Mouse (Mus musculus) limb, embryonic 14.5 days (tissue): ENCODE results near the gene Cadps. TPM values are rescaled to one million over a fixed set of nuclear protein-coding genes. Genes with fewer than 3 reads are reported as not detected.

Source experiments
- ATAC-seq: fragments of 200-750 bp; cut with Nextera tagmentation; 2 replicates; pipeline ENCODE4 v1.8.0; 2017; ENCODE audit warnings: low read depth, moderate number of reproducible peaks, moderate TSS enrichment; ENCODE audit not compliant: low FRiP score
- DNase-seq: peaks from one replicate; pipeline ENCODE4 v3.0.0-alpha.2; 2015; ENCODE audit warnings: low spot score
- H3K27ac ChIP-seq: fragments of 300-500 bp; sonication (generic); replicated peaks from 2 replicates; pipeline ENCODE4 v1.5.1; 2014; ENCODE audit warnings: low read depth, mild to moderate bottlenecking, low read length, moderate library complexity, mixed read lengths
- H3K27me3 ChIP-seq: fragments of 300-500 bp; sonication (generic); 2 replicates; pipeline ENCODE4 v1.6.1; 2014; ENCODE audit warnings: low read length, mixed read lengths; ENCODE audit not compliant: control insufficient read depth, insufficient read depth
- H3K36me3 ChIP-seq: fragments of 300-500 bp; sonication (generic); 2 replicates; pipeline ENCODE4 v1.6.1; 2014; ENCODE audit warnings: mild to moderate bottlenecking, low read length, moderate library complexity, mixed read lengths; ENCODE audit not compliant: control insufficient read depth, insufficient read depth
- H3K4me1 ChIP-seq: fragments of 300-500 bp; sonication (generic); 2 replicates; pipeline ENCODE4 v1.6.1; 2014; ENCODE audit warnings: antibody characterized with exemption, low read length, mixed read lengths; ENCODE audit not compliant: control insufficient read depth, insufficient read depth
- H3K4me2 ChIP-seq: fragments of 300-500 bp; sonication (generic); replicated peaks from 2 replicates; pipeline ENCODE4 v1.6.1; 2014; ENCODE audit warnings: low read depth, mild to moderate bottlenecking, low read length, moderate library complexity; ENCODE audit not compliant: severe bottlenecking
- H3K4me3 ChIP-seq: fragments of 300-500 bp; sonication (generic); replicated peaks from 2 replicates; pipeline ENCODE4 v1.5.1; 2014; ENCODE audit warnings: low read length
- H3K9ac ChIP-seq: fragments of 300-500 bp; sonication (generic); 2 replicates; pipeline ENCODE4 v1.6.1; 2014; ENCODE audit warnings: mild to moderate bottlenecking, low read depth, low read length, moderate library complexity; ENCODE audit not compliant: severe bottlenecking
- H3K9me3 ChIP-seq: fragments of 300-500 bp; sonication (generic); 2 replicates; pipeline ENCODE4 v1.6.1; 2016; ENCODE audit warnings: low read length; ENCODE audit not compliant: control insufficient read depth
- POLR2A ChIP-seq: fragments of 200-500 bp; IDR thresholded peaks from 2 replicates; pipeline ENCODE4 v1.8.0; 2012; ENCODE audit warnings: inconsistent platforms, mild to moderate bottlenecking, moderate library complexity, borderline replicate concordance; ENCODE audit not compliant: insufficient read depth, insufficient read length; ENCODE audit errors: extremely low read depth
- WGBS: fragments of 180-500 bp; shearing (Covaris S2); extraction: QIAGEN DNeasy Blood & Tissue Kit; methylation state at CpG from one replicate; pipeline ENCODE4 v1.1.7; 2014; 5-methylcytosine and 5-hydroxymethylcytosine counted together
- polyA plus RNA-seq, 2 experiments: library from polyadenylated mRNA; depleted of rRNA in 1 of 2; stranded (reverse) in 1 of 2; unstranded in 1 of 2; fragments of >200 nt; fragmentation: Nextera tagmentation in 1 of 2; extraction: Ambion mirVana in 1 of 2; gene quantifications; 2 replicates each; pipeline versions ENCODE4 v1.2.1 to v1.2.3; 2012 to 2014

Gene Cadps
- polyA plus RNA-seq, 2 experiments: 4.9 to 5.9 TPM

DNA sequence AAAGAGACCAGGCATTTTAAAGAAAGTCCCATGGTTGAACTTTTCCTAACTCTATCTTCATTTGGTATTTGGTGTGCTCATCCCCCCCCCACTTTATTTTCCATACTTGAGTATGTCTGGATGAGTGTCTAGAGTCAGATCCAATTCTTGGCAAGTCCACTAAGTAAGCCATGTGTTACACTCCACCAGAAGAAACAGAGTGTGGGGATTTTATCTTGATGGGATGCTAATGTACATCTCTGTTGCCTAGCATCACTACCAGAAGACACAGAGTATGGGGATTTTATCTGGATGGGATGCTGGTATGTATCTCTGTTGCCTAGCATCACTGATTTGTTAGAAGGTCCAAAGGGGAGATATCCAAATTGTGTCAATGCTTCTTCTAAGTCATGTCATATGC is 24.0 kb downstream of the Cadps start:
- DNase-seq (no peak), ATAC-seq (no peak)
- Histone ChIP-seq H3K4me3 (no peak overlapping the region), H3K9ac (no peak overlapping the region), H3K4me1 (no peaks in the 10 kb centered on the region), H3K4me2 (no peak overlapping the region), H3K27me3 (no peaks in the 10 kb centered on the region), H3K9me3 (no peaks in the 10 kb centered on the region), H3K27ac (no peak overlapping the region), H3K36me3 (no peaks in the 10 kb centered on the region)
- no peak for TF ChIP-seq POLR2A

DNA sequence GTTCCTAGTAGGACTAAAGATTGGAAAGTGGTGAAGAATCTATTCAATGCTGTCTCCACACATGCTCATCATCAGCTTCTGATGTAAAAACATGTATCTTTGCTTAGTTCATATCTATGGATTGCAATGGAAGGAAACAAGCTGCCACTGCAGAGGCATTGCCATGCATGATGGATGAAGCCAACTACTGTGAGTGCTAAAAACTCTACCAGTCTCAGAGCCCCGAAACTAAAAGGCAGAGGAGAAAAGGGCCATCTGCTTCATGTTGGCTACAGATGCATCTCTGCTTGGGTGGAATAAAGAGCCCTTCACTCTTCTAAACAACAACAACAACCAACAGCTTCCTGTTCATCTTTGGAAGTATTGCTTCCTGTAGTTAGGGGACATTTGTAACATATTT is 38.6 kb downstream of the Cadps start:
- TF ChIP-seq POLR2A: no peak
- Histone ChIP-seq H3K4me1 (no peaks in the 10 kb centered on the region), H3K9ac (no peak overlapping the region), H3K27me3 (no peaks in the 10 kb centered on the region), H3K4me3 (no peak overlapping the region), H3K27ac (no peak overlapping the region), H3K4me2 (no peak overlapping the region), H3K36me3 (no peaks in the 10 kb centered on the region), H3K9me3 (no peaks in the 10 kb centered on the region)
- WGBS: 75% methylated on average over 1 of the region's 1 CpGs
- no peak for ATAC-seq
- DNase-seq: no peak

DNA sequence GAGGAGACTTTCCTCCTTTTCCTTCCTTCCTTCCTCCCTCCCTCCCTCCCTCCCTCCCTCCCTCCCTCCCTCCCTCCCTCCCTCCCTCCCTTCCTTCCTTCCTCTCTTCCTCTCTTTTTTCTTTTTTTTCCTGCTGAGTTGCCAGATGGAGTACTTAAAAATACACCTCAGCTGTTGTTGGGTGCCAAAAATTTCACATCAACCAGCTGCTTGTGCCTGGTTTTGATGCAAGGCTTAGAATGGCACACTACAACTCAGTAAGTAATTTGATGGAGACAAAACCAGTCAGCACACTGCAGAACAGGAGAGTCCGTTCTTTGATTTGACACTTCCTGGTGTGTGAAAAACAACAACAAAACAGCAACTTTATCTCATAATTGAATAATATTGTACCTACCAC is 42.9 kb downstream of the Cadps start:
- WGBS: 75% methylated on average over 1 of the region's 1 CpGs
- H3K9ac ChIP-seq: no peak overlapping the region
- no peaks in the 10 kb centered on the region for H3K9me3 ChIP-seq
- H3K4me2 ChIP-seq: no peak overlapping the region
- DNase-seq (no peak), ATAC-seq (no peak)
- H3K27me3 ChIP-seq: no peaks in the 10 kb centered on the region
- H3K27ac ChIP-seq: no peak overlapping the region
- H3K36me3 ChIP-seq: no peaks in the 10 kb centered on the region
- no peak for TF ChIP-seq POLR2A
- no peak overlapping the region for H3K4me3 ChIP-seq
- H3K4me1 ChIP-seq: no peaks in the 10 kb centered on the region

DNA sequence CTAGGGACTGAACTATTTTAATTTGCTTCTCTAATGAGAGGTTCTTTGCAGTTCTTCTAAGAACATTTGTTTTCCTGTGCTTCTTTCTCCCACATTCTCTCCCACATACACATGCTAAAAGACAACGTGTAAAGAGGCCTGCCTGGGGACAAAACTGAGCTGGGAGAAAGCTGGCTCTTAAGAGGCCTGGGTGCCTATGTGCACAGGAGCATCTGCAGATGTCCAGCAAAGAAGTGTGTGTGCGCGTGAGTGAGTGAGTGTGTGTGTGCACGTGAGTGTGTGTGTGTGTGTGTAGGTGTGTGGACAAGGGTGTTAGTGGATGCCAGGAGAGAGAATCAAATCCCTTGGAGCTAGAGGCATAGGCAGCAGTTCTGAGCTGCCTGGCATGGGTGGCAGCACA is 44.9 kb downstream of the Cadps start:
- no peaks in the 10 kb centered on the region for H3K36me3 ChIP-seq
- no peaks in the 10 kb centered on the region for H3K27me3 ChIP-seq
- 79% methylated on average over 4 of the region's 4 CpGs for WGBS
- DNase-seq (no peak), ATAC-seq (no peak)
- no peak overlapping the region for H3K9ac ChIP-seq
- no peak for TF ChIP-seq POLR2A
- H3K9me3 ChIP-seq: no peaks in the 10 kb centered on the region
- no peaks in the 10 kb centered on the region for H3K4me1 ChIP-seq
- H3K4me2 ChIP-seq: no peak overlapping the region
- no peak overlapping the region for H3K27ac ChIP-seq
- H3K4me3 ChIP-seq: no peak overlapping the region

DNA sequence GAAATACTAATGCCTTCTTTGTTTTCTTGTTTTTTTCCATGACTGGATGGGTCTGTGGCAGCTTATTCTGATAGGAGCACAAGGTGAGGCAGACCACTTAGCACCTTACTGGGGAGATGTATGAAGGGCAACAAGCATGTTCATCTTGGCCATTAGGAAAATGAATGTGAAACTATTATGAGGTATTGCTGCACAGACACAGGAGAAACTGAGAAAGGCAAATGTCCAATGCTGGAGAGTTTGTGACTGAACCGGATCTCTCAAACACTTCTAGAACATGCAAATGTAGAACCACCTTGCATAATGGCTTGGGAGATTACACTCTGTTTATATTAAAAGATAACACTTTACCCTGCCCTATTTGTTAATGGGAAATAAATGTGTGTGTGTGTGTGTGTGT is 54.0 kb downstream of the Cadps start:
- no peak for TF ChIP-seq POLR2A
- Histone ChIP-seq H3K4me2 (no peak overlapping the region), H3K9ac (no peak overlapping the region), H3K9me3 (no peaks in the 10 kb centered on the region), H3K4me3 (no peak overlapping the region), H3K27me3 (no peaks in the 10 kb centered on the region), H3K36me3 (no peaks in the 10 kb centered on the region), H3K4me1 (no peaks in the 10 kb centered on the region), H3K27ac (no peak overlapping the region)
- WGBS: 81% methylated on average over 1 of the region's 1 CpGs
- DNase-seq (no peak), ATAC-seq (no peak)

DNA sequence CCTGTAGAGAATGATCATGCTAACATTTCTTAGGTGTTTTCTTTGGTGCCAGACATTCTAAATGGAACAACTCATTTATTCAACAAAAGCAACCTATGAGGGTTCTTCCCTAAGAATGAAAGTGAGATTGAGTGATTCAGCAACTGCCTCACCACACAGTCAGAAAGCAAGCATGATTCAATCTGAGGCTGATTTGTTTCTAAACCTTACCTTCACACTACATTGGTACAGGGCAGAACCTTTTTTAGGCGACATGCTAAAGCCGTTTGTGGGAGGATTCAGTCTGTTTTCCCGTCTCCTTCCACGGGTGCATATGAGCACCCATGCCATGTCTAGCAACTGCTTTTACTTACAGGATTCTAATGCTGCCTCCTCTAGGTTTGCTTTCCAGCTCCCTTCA is 69.6 kb downstream of the Cadps start:
- Histone ChIP-seq H3K4me3 (no peak overlapping the region), H3K4me2 (no peak overlapping the region), H3K4me1 (no peaks in the 10 kb centered on the region), H3K36me3 (no peaks in the 10 kb centered on the region), H3K9me3 (no peaks in the 10 kb centered on the region), H3K27ac (no peak overlapping the region), H3K9ac (no peak overlapping the region), H3K27me3 (no peaks in the 10 kb centered on the region)
- no peak for TF ChIP-seq POLR2A
- DNase-seq: no peak
- WGBS: 90% methylated on average over 4 of the region's 4 CpGs
- ATAC-seq: no peak
